Comparison of ENCODE assay signal across 18 mouse cellular contexts in the genomic region with DNA sequence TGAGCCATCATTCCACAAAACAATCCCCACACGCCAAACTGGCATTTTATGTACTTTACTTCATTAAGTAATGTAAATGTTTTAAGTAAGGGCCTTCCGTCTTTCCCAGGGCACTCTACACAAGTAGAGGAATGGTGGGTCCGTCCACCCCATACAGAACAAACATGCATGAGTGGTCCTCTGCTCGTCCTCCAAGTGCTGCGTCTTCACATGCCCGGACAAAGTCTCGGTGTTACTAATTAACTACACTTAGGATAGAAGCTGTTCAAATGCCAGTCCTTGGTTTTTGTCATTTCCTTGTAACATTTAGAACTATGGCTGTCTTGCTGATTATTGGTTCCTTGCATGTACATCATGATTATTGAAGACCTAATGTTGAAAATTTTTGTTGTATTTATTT.
"Had no signal": no experiment of that assay in that cellular context is flagged by ENCODE, and none has a peak within 500 bp of the region (broad histone marks: within the 10 kb centered on the region; RNA-seq: fewer than 3 reads in every experiment).

No protein-coding gene starts in this region.

- ATAC-seq: inflammation-experienced regulatory T-cells, adult 6 months; intestine, embryonic 16.5 days; liver, postnatal 0 days; lung, postnatal 0 days; midbrain, embryonic 15.5 days had no signal

- H3K9me3 ChIP-seq: limb, embryonic 12.5 days; limb, embryonic 15.5 days; midbrain, embryonic 12.5 days; midbrain, embryonic 15.5 days; neural tube, embryonic 12.5 days; neural tube, embryonic 15.5 days had no signal

- DNase-seq: left cerebral cortex, postnatal 4 days; liver, postnatal 0 days; lung, embryonic 14.5 days; right cerebral cortex, postnatal 25 days; thymus, adult 18-20 months; thymus, postnatal 36 days had no signal

- H3K9ac ChIP-seq: limb, embryonic 12.5 days; limb, embryonic 15.5 days; liver, embryonic 14.5 days; liver, postnatal 0 days; lung, embryonic 14.5 days; midbrain, embryonic 12.5 days; midbrain, embryonic 15.5 days; neural tube, embryonic 12.5 days; neural tube, embryonic 15.5 days had no signal

- H3K4me3 ChIP-seq: limb, embryonic 12.5 days; limb, embryonic 15.5 days; midbrain, embryonic 12.5 days; midbrain, embryonic 15.5 days; neural tube, embryonic 12.5 days; neural tube, embryonic 15.5 days had no signal

- H3K27me3 ChIP-seq: limb, embryonic 12.5 days; limb, embryonic 15.5 days; midbrain, embryonic 12.5 days; midbrain, embryonic 15.5 days; neural tube, embryonic 12.5 days; neural tube, embryonic 15.5 days had no signal

- H3K4me2 ChIP-seq: limb, embryonic 12.5 days; limb, embryonic 15.5 days; liver, embryonic 11.5 days; lung, embryonic 14.5 days; midbrain, embryonic 12.5 days; midbrain, embryonic 15.5 days; neural tube, embryonic 12.5 days; neural tube, embryonic 15.5 days had no signal

- H3K4me1 ChIP-seq: limb, embryonic 12.5 days; limb, embryonic 15.5 days; midbrain, embryonic 12.5 days; midbrain, embryonic 15.5 days; neural tube, embryonic 12.5 days; neural tube, embryonic 15.5 days had no signal

- H3K27ac ChIP-seq: limb, embryonic 12.5 days; limb, embryonic 15.5 days; liver, embryonic 14.5 days; macrophage; midbrain, embryonic 12.5 days; midbrain, embryonic 15.5 days; neural tube, embryonic 12.5 days; neural tube, embryonic 15.5 days had no signal
